Mouse (Mus musculus) cerebellum, adult 11-12 months (tissue): ENCODE data around the gene Cryaa.
"Not testable (repeated sequence)": the region's sequence is repeated elsewhere in the genome, so short reads cannot be mapped to it uniquely, and the experiment has no call there.

Source experiments
- DNase-seq: peaks from one replicate; pipeline ENCODE4 v3.0.0; 2022

The Cryaa gene

GRCm38 (mm10) chr17:31660661-31661250 lies 16.9 kb upstream of the Cryaa start:
- DNase-seq: peak; percentile 66

- no peak for DNase-seq
Measured at GRCm38 (mm10) chr17:31662855-31663254, 14.8 kb upstream of the Cryaa start.

- DNase-seq: peak; percentile 71
Measured at GRCm38 (mm10) chr17:31664760-31665159, 12.8 kb upstream of the Cryaa start.

GRCm38 (mm10) chr17:31668306-31668705 lies 9.3 kb upstream of the Cryaa start:
- no peak for DNase-seq

- no peak for DNase-seq
Measured at GRCm38 (mm10) chr17:31670163-31670562, 7.4 kb upstream of the Cryaa start.

GRCm38 (mm10) chr17:31671698-31672097 lies 5.9 kb upstream of the Cryaa start:
- no peak for DNase-seq

- no peak for DNase-seq
Measured at GRCm38 (mm10) chr17:31672279-31672678, 5.3 kb upstream of the Cryaa start.

GRCm38 (mm10) chr17:31674426-31674825 lies 3.2 kb upstream of the Cryaa start:
- no peak for DNase-seq

- no peak for DNase-seq
Measured at GRCm38 (mm10) chr17:31680450-31680849, 2.8 kb downstream of the Cryaa start.

GRCm38 (mm10) chr17:31685514-31686224 lies 8.1 kb downstream of the Cryaa start:
- DNase-seq: peak; percentile 72

GRCm38 (mm10) chr17:31686225-31686564 lies 8.6 kb downstream of the Cryaa start:
- DNase-seq: no peak

GRCm38 (mm10) chr17:31688112-31688511 lies 10.5 kb downstream of the Cryaa start:
- no peak for DNase-seq

GRCm38 (mm10) chr17:31689606-31690005 lies 12.0 kb downstream of the Cryaa start:
- DNase-seq: no peak

GRCm38 (mm10) chr17:31692918-31693317 lies 15.3 kb downstream of the Cryaa start:
- DNase-seq: no peak

- peak; percentile 22 for DNase-seq
Measured at GRCm38 (mm10) chr17:31693330-31694022, 15.9 kb downstream of the Cryaa start.

GRCm38 (mm10) chr17:31694023-31694376 lies 16.4 kb downstream of the Cryaa start:
- DNase-seq: no peak

- no peak for DNase-seq
Measured at GRCm38 (mm10) chr17:31694949-31695348, 17.3 kb downstream of the Cryaa start.

GRCm38 (mm10) chr17:31695356-31695755 lies 17.7 kb downstream of the Cryaa start:
- DNase-seq: not testable (repeated sequence)

- peak; percentile 24 for DNase-seq
Measured at GRCm38 (mm10) chr17:31698347-31698746, 20.7 kb downstream of the Cryaa start.

GRCm38 (mm10) chr17:31703276-31703980 lies 25.8 kb downstream of the Cryaa start:
- DNase-seq: no peak

GRCm38 (mm10) chr17:31705271-31706020 lies 27.8 kb downstream of the Cryaa start:
- peak; percentile 86 for DNase-seq

- DNase-seq: no peak
Measured at GRCm38 (mm10) chr17:31709121-31709741, 31.6 kb downstream of the Cryaa start.
